Mouse (Mus musculus): ENCODE results near the gene Cpm. TPM values are rescaled to one million over a fixed set of nuclear protein-coding genes. Genes with fewer than 3 reads are reported as not detected.

Cpm gene
- polyA plus RNA-seq, 1 experiment: 0.07 TPM

- H3K36me3 ChIP-seq (ENCODE audit: control insufficient read depth, insufficient read depth): peaks cover 6% of the 10 kb centered on the region
- no peaks in the 10 kb centered on the region for H3K79me2 ChIP-seq (ENCODE audit: control insufficient read depth, insufficient read depth)
- H3ac ChIP-seq (ENCODE audit: control insufficient read depth, insufficient read length): no peak overlapping the region
- TF ChIP-seq CEBPB (IDR thresholded peaks at IDR 0.05; ENCODE audit: insufficient read depth, poor library complexity, severe bottlenecking): no peak
- no peak for TF ChIP-seq USF1 (IDR thresholded peaks at IDR 0.05; ENCODE audit: low read depth)
- TF ChIP-seq REST (IDR thresholded peaks at IDR 0.05; ENCODE audit: insufficient read depth, insufficient read length): no peak
- TF ChIP-seq E2F4 (IDR thresholded peaks at IDR 0.05; ENCODE audit: insufficient read depth): no peak
- no peak for TF ChIP-seq MYOD1 (IDR thresholded peaks at IDR 0.05; ENCODE audit: control insufficient read depth in 1 of 3, insufficient read length in 2 of 3, low read depth in 2 of 3)
- no peak for TF ChIP-seq POLR2AphosphoS2 (IDR thresholded peaks at IDR 0.05; ENCODE audit: insufficient read length, low read depth)
- no peak for TF ChIP-seq MYOG (IDR thresholded peaks at IDR 0.05; ENCODE audit: control insufficient read depth in 1 of 3, insufficient read depth in 1 of 3, insufficient read length in 2 of 3, low read depth in 2 of 3)
- no peaks in the 10 kb centered on the region for H3K27me3 ChIP-seq (ENCODE audit: control insufficient read depth, insufficient read depth, insufficient read length)
- H3K4me2 ChIP-seq (ENCODE audit: low read depth): no peak overlapping the region
- no peak overlapping the region for H3K4me3 ChIP-seq
Observed at GRCm38 (mm10) chr10:117736573-117736972, 107.3 kb downstream of the Cpm start.

Other genes with a start within 250 kb of the Cpm start
- 21.8 TPM for gene Cpsf6, start 249.5 kb upstream of the Cpm start, polyA plus RNA-seq (2012; fragmentation: generic; extraction: Trizol)
- gene Mdm2, start 81.3 kb downstream of the Cpm start, polyA plus RNA-seq (2012; fragmentation: generic; extraction: Trizol): 23.2 TPM
- gene Slc35e3, start 116.9 kb downstream of the Cpm start, polyA plus RNA-seq (2012; fragmentation: generic; extraction: Trizol): 9.2 TPM
- gene Nup107, start 163.2 kb downstream of the Cpm start, polyA plus RNA-seq (2012; fragmentation: generic; extraction: Trizol): 16.8 TPM
- 62.3 TPM for gene Rap1b, start 216.5 kb downstream of the Cpm start, polyA plus RNA-seq (2012; fragmentation: generic; extraction: Trizol)